Mouse (Mus musculus): ENCODE data around the gene Mbd5.

DNA sequence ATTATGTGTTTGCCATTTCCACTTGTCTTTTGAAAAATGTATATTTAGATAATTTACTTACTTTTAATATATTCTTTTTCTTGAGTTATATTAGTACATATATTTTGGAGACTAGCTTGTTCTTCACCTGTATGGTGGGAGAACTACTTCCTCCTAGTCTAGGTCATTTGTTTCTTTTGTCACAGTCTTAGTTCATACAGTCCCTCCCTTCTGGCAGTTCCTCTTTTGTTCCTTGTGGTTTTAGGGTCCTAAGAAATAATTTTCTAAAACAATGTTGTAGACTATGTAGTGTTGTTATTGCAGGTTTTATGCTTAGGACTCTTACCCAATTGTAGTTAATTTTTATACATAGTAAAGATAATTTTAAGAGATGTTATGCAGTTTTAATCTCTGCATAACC lies 118.6 kb downstream of the Mbd5 start:
- no peak for TF ChIP-seq CTCF (IDR thresholded peaks at IDR 0.05; ENCODE audit: low read depth, low read length)
- TF ChIP-seq TAL1 (conservative IDR thresholded peaks at IDR 0.05; ENCODE audit: low read depth, low read length), result no peak
- TF ChIP-seq GATA1 (IDR thresholded peaks at IDR 0.05; ENCODE audit: borderline replicate concordance, low read length), result no peak
- no peak for TF ChIP-seq POLR2AphosphoS5 (IDR thresholded peaks at IDR 0.05; ENCODE audit: insufficient replicate concordance, low read depth, low read length)
- no peak for TF ChIP-seq GATA2 (IDR thresholded peaks at IDR 0.05; ENCODE audit: borderline replicate concordance, low read depth, low read length)

Data from G1E (cell line).